ENCODE assay signal across 18 mouse cellular contexts in the genomic region with DNA sequence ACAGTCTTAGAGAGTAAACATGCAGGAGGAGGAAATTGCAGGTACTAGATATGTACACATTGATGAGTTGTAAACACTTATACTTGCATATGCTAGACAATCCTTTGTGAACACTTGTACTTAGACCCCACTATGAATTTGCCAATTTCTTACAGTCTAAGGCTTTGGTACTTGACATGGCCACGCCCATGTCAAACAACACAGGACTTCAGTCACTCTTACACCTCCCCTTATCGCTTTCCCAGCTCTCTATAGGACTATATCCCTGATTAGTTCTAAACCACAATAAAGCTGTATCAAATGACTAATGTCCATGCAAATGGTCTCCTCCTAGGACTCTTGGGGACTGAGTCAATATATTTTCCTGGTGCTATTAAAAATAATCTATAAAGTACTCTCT.
"Had no signal": no experiment of that assay in that cellular context is flagged by ENCODE, and none has a peak within 500 bp of the region (broad histone marks: within the 10 kb centered on the region; RNA-seq: fewer than 3 reads in every experiment).

No protein-coding gene starts in this region.

- H3K27me3 ChIP-seq: midbrain, embryonic 12.5 days; neural tube, embryonic 13.5 days; neural tube, embryonic 15.5 days had no signal

- H3K9ac ChIP-seq: lung, embryonic 14.5 days; midbrain, embryonic 12.5 days; neural tube, embryonic 13.5 days; neural tube, embryonic 15.5 days had no signal

- H3K9me3 ChIP-seq: midbrain, embryonic 10.5 days; midbrain, embryonic 12.5 days; neural tube, embryonic 13.5 days; neural tube, embryonic 15.5 days had no signal

- H3K36me3 ChIP-seq: midbrain, embryonic 10.5 days; midbrain, embryonic 12.5 days; neural tube, embryonic 13.5 days; neural tube, embryonic 15.5 days had no signal

- DNase-seq: lung, adult 18-20 months; lung, embryonic 14.5 days; lung, postnatal 10 days; lung, postnatal 4 days; midbrain, embryonic 14.5 days; right cerebral cortex, adult 18-20 months; right cerebral cortex, postnatal 25 days; right cerebral cortex, postnatal 4 days; spleen, adult 18-20 months; thymus, adult 18-20 months; thymus, postnatal 25 days; thymus, postnatal 4 days had no signal

- H3K4me2 ChIP-seq: lung, embryonic 14.5 days; midbrain, embryonic 12.5 days; neural tube, embryonic 13.5 days; neural tube, embryonic 15.5 days had no signal

- H3K4me3 ChIP-seq: midbrain, embryonic 10.5 days; midbrain, embryonic 12.5 days; myocyte; neural tube, embryonic 13.5 days; neural tube, embryonic 15.5 days had no signal

- H3K27ac ChIP-seq: midbrain, embryonic 10.5 days; midbrain, embryonic 12.5 days; neural tube, embryonic 13.5 days; neural tube, embryonic 15.5 days had no signal

- ATAC-seq: midbrain, embryonic 16.5 days had no signal
